21 mouse cellular contexts compared by ENCODE assay signal in the genomic region with DNA sequence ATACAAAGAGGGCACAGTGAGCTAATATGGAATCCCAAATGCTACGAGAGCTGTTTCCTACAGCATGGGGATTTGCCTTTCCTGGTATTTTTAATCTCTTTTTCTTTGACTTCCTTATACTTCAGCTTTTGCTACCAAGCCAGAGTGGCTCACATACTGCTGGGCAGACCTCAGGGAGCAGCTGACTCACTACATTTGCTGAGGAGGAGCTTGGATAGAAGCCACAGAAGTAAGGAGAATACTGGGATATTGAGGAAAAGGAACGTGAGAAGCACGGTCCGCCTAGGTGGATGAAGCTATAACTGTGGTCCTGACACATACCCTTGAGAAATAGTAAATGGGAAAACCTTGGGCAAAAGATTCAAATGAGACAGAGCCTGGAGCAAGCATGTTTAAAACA.
DNase-seq lines count a peak whose midpoint lies in the region; ATAC-seq and TF ChIP-seq lines count a peak whose summit lies in the region.
"Had no signal": no experiment of that assay in that cellular context is flagged by ENCODE, and none has a peak within 500 bp of the region (broad histone marks: within the 10 kb centered on the region; RNA-seq: fewer than 3 reads in every experiment).

No protein-coding gene starts in this region.

- no peak for TF ChIP-seq CTCF in kidney, adult 2 months (conservative IDR thresholded peaks at IDR 0.05; ENCODE audit: insufficient read depth, insufficient read length, low read depth, low read length)

- 91% methylated on average over 4 of the region's 4 CpGs for WGBS in embryonic facial prominence, embryonic 10.5 days
- WGBS in kidney, adult 2 months = 79% methylated on average over 4 of the region's 4 CpGs
- 84% methylated on average over 4 of the region's 4 CpGs for WGBS in intestine, embryonic 16.5 days

- H3K4me2 ChIP-seq in intestine, embryonic 16.5 days (ENCODE audit: low read depth, low read length) = no peak overlapping the region
- H3K4me2 ChIP-seq: embryonic facial prominence, embryonic 12.5 days; forebrain, embryonic 15.5 days; heart, embryonic 13.5 days; hindbrain, embryonic 14.5 days had no signal

- no peak overlapping the region for H3K9ac ChIP-seq in intestine, embryonic 16.5 days (ENCODE audit: low read depth, low read length)
- H3K9ac ChIP-seq: embryonic facial prominence, embryonic 12.5 days; forebrain, embryonic 15.5 days; heart, embryonic 13.5 days; hindbrain, embryonic 14.5 days had no signal

- H3K27me3 ChIP-seq in embryonic facial prominence, embryonic 10.5 days (replicated peaks; ENCODE audit: low read depth, poor library complexity, severe bottlenecking) = no peaks in the 10 kb centered on the region
- H3K27me3 ChIP-seq in kidney, adult 2 months (replicated peaks; ENCODE audit: control insufficient read depth, insufficient read depth, low read length) = no peaks in the 10 kb centered on the region
- no peaks in the 10 kb centered on the region for H3K27me3 ChIP-seq in intestine, embryonic 16.5 days (replicated peaks; ENCODE audit: control insufficient read depth, insufficient read depth, low read length)
- H3K27me3 ChIP-seq: CH12.LX; embryonic facial prominence, embryonic 12.5 days; forebrain, embryonic 15.5 days; heart, embryonic 13.5 days; Patski had no signal

- no peak for ATAC-seq in intestine, embryonic 16.5 days
- ATAC-seq: activated CD4-positive, CD25-positive, alpha-beta regulatory T cell, adult 4 months; forebrain, embryonic 15.5 days; intestine, postnatal 0 days; Patski had no signal

- H3K4me1 ChIP-seq in embryonic facial prominence, embryonic 10.5 days = no peaks in the 10 kb centered on the region
- no peaks in the 10 kb centered on the region for H3K4me1 ChIP-seq in kidney, adult 2 months (ENCODE audit: control insufficient read depth, insufficient read depth, low read length)
- H3K4me1 ChIP-seq in intestine, embryonic 16.5 days (ENCODE audit: control insufficient read depth, insufficient read depth, low read length) = no peaks in the 10 kb centered on the region
- H3K4me1 ChIP-seq: embryonic facial prominence, embryonic 12.5 days; forebrain, embryonic 15.5 days; hindbrain, embryonic 10.5 days had no signal

- no peak for TF ChIP-seq POLR2A in kidney, adult 2 months (IDR thresholded peaks at IDR 0.05; ENCODE audit: low read depth, low read length)

- no peaks in the 10 kb centered on the region for H3K36me3 ChIP-seq in embryonic facial prominence, embryonic 10.5 days (replicated peaks)
- H3K36me3 ChIP-seq in kidney, adult 2 months (ENCODE audit: control insufficient read depth, insufficient read depth, low read length) = no peaks in the 10 kb centered on the region
- no peaks in the 10 kb centered on the region for H3K36me3 ChIP-seq in intestine, embryonic 16.5 days (ENCODE audit: control insufficient read depth, insufficient read depth, low read length)
- H3K36me3 ChIP-seq: embryonic facial prominence, embryonic 12.5 days; forebrain, embryonic 15.5 days; heart, embryonic 13.5 days; hindbrain, embryonic 10.5 days had no signal

- H3K4me3 ChIP-seq in embryonic facial prominence, embryonic 10.5 days = no peak overlapping the region
- no peak overlapping the region for H3K4me3 ChIP-seq in kidney, adult 2 months (ENCODE audit: insufficient read depth, low read depth, low read length)
- H3K4me3 ChIP-seq in intestine, embryonic 16.5 days (ENCODE audit: low read length) = no peak overlapping the region
- H3K4me3 ChIP-seq: embryonic facial prominence, embryonic 12.5 days; forebrain, embryonic 15.5 days; heart, embryonic 13.5 days; hindbrain, embryonic 10.5 days had no signal

- no peaks in the 10 kb centered on the region for H3K9me3 ChIP-seq in embryonic facial prominence, embryonic 10.5 days
- no peaks in the 10 kb centered on the region for H3K9me3 ChIP-seq in intestine, embryonic 16.5 days (ENCODE audit: control insufficient read depth, low read length)
- H3K9me3 ChIP-seq: embryonic facial prominence, embryonic 12.5 days; forebrain, embryonic 15.5 days; heart, embryonic 13.5 days; hindbrain, embryonic 10.5 days had no signal

- intact Hi-C loops in heart, postnatal 10 days (cut with DNase I) = no loop called here

- peak; percentile 31 for DNase-seq in heart, adult 11 months
- DNase-seq in heart, postnatal 10 days = no peak
- DNase-seq in cerebellum, adult 11-12 months = peak; percentile 41
- peak; percentile 66 for DNase-seq in cerebellum, adult 9-10 months
- peak; percentile 43 to 53 for DNase-seq in cerebellum, postnatal 25 days
- DNase-seq in embryonic facial prominence, embryonic 10.5 days (ENCODE audit: low spot score) = no peak
- DNase-seq in kidney, adult 2 months = no peak
- DNase-seq: adrenal gland, postnatal 14 days; gastrocnemius, postnatal 25 days; kidney, adult 9 months had no signal

- no peak overlapping the region for H3K27ac ChIP-seq in embryonic facial prominence, embryonic 10.5 days (replicated peaks)
- no peak overlapping the region for H3K27ac ChIP-seq in kidney, adult 2 months (ENCODE audit: insufficient read depth, low read depth, low read length)
- H3K27ac ChIP-seq in intestine, embryonic 16.5 days (ENCODE audit: low read length) = no peak overlapping the region
- H3K27ac ChIP-seq: embryonic facial prominence, embryonic 12.5 days; forebrain, embryonic 15.5 days; heart, embryonic 13.5 days; hindbrain, embryonic 10.5 days; hindbrain, embryonic 14.5 days; kidney, postnatal 0 days had no signal

Comparison
In these comparisons a context has a peak if more than half of its experiments do, and no peak if none do; other contexts are left out.
1. DNase-seq: peak in heart, adult 11 months (single experiment), cerebellum, adult 11-12 months (single experiment), cerebellum, adult 9-10 months (single experiment) and cerebellum, postnatal 25 days (2 of 2); none in heart, postnatal 10 days (0 of 2), embryonic facial prominence, embryonic 10.5 days (single experiment) and kidney, adult 2 months (single experiment).